Mouse (Mus musculus) adrenal gland, postnatal 4 days (tissue): ENCODE data around the gene Gm20662. TPM values are rescaled to one million over a fixed set of nuclear protein-coding genes. Genes with fewer than 3 reads are reported as not detected.

Source experiments
- DNase-seq, 2 experiments: peaks; one replicate each; pipeline ENCODE4 v3.0.0; 2021 to 2022; ENCODE audit warnings: low spot score in 2 of 2, mixed read lengths in 2 of 2
- microRNA-seq: library from miRNA; unstranded; fragments of <30 nt; microRNA quantifications from one replicate; pipeline ENCODE4 v1.2.0, GENCODE M21; 2021
- total RNA-seq, 2 experiments: library from RNA; stranded (reverse); gene quantifications; 2 replicates each; pipeline ENCODE4 v1.2.3; 2021

Gene Gm20662
- total RNA-seq, 2 experiments from 2014 or later, result 0.53 to 1.3 TPM

- no peak for DNase-seq
Measured at GRCm38 (mm10) chr9:108080168-108080567, 84.0 kb downstream of the Gm20662 start, which contains the start of gene Mst1. TSS of gene Mst1 (plus strand) at chr9:108080436.

GRCm38 (mm10) chr9:108082549-108082948, 86.4 kb downstream of the Gm20662 start:
- no peak for DNase-seq

GRCm38 (mm10) chr9:108082988-108083431, 86.9 kb downstream of the Gm20662 start, which contains the start of gene Rnf123:
TSS of gene Rnf123 (minus strand) at chr9:108083346.
- DNase-seq, result no peak

- DNase-seq, result no peak
Measured at GRCm38 (mm10) chr9:108083561-108083960, 87.4 kb downstream of the Gm20662 start.

GRCm38 (mm10) chr9:108085261-108085660, 89.1 kb downstream of the Gm20662 start:
- DNase-seq, result no peak

GRCm38 (mm10) chr9:108090611-108091120, 94.5 kb downstream of the Gm20662 start:
- DNase-seq, result no peak

- no peak for DNase-seq
Measured at GRCm38 (mm10) chr9:108093586-108093985, 97.4 kb downstream of the Gm20662 start.

GRCm38 (mm10) chr9:108094184-108094941, 98.2 kb downstream of the Gm20662 start, which contains the start of gene Apeh:
TSS of gene Apeh (minus strand) at chr9:108094606.
- DNase-seq, result peak; percentile 85 to 93

Small RNA genes lying within 50 kb of the gene (microRNA-seq; reads per million reads assigned to microRNA genes)
- not detected for gene Mir7088

Other genes starting within 250 kb of the Gm20662 start
- gene Rbm5, start 225.4 kb upstream of the Gm20662 start, total RNA-seq, result 100 to 1,000 TPM; 152 to 155 TPM
- gene Rbm6, start 123.1 kb upstream of the Gm20662 start, total RNA-seq, result 10 to 100 TPM; 56.4 to 61.8 TPM
- 10 to 100 TPM; 11.8 to 11.9 TPM for gene Mon1a, start 108.2 kb upstream of the Gm20662 start, total RNA-seq
- gene Mst1r, start 89.5 kb upstream of the Gm20662 start, total RNA-seq, result 10 to 100 TPM; 10.8 to 15.7 TPM
- not detected for gene Actl11, start 67.9 kb upstream of the Gm20662 start, total RNA-seq
- gene Camkv, start 60.7 kb upstream of the Gm20662 start, total RNA-seq, result 1 to 10 TPM; 3.5 to 4.0 TPM
- 10 to 100 TPM; 14.4 to 16.3 TPM for gene Traip, start 46.2 kb upstream of the Gm20662 start, total RNA-seq
- gene Uba7, start 20.8 kb upstream of the Gm20662 start, total RNA-seq, result 10 to 100 TPM; 21.8 to 32.0 TPM
- gene Gm20661, start 13.3 kb upstream of the Gm20662 start, total RNA-seq, result 1 to 10 TPM; 1.1 to 1.4 TPM
- gene Inka1, start 10.5 kb upstream of the Gm20662 start, total RNA-seq, result 10 to 100 TPM; 16.0 to 16.6 TPM
- gene Cdhr4, start 3.9 kb upstream of the Gm20662 start, total RNA-seq, result 1 to 10 TPM; 2.9 to 5.4 TPM
- gene Ip6k1, start 6.2 kb downstream of the Gm20662 start, total RNA-seq, result 100 to 1,000 TPM; 123 to 128 TPM
- 10 to 100 TPM; 16.2 to 18.4 TPM for gene Gmppb, start 52.9 kb downstream of the Gm20662 start, total RNA-seq
- 1 to 10 TPM; 3.0 to 3.7 TPM for gene Amigo3, start 56.8 kb downstream of the Gm20662 start, total RNA-seq
- gene Mst1, start 84.1 kb downstream of the Gm20662 start, total RNA-seq, result 10 to 100 TPM in 1 of 2 experiments, under 1 TPM in 1; 0.67 to 10.3 TPM
- 10 to 100 TPM; 73.2 to 76.8 TPM for gene Rnf123, start 87.0 kb downstream of the Gm20662 start, total RNA-seq
- gene Apeh, start 98.3 kb downstream of the Gm20662 start, total RNA-seq, result 100 to 1,000 TPM in 1 of 2 experiments, 10 to 100 TPM in 1; 93.0 to 110 TPM
- 1 to 10 TPM; 3.9 to 4.4 TPM for gene Bsn, start 194.0 kb downstream of the Gm20662 start, total RNA-seq